Mouse (Mus musculus): Measurements from ENCODE around the gene Sdc4.
A peak's percentile ranks its signal among the peaks of the same experiment; 100 is the strongest.

Gene Sdc4

GRCm38 (mm10) chr2:164402906-164403305, 40.8 kb downstream of the Sdc4 start, which contains the start of gene Rbpjl:
Gene Rbpjl, plus strand, starts transcription at chr2:164403141.
- DNase-seq = peak; percentile 63 to 68

GRCm38 (mm10) chr2:164396911-164397310, 46.8 kb downstream of the Sdc4 start:
- DNase-seq = no peak

GRCm38 (mm10) chr2:164396076-164396475, 47.6 kb downstream of the Sdc4 start:
- DNase-seq = no peak

DNA sequence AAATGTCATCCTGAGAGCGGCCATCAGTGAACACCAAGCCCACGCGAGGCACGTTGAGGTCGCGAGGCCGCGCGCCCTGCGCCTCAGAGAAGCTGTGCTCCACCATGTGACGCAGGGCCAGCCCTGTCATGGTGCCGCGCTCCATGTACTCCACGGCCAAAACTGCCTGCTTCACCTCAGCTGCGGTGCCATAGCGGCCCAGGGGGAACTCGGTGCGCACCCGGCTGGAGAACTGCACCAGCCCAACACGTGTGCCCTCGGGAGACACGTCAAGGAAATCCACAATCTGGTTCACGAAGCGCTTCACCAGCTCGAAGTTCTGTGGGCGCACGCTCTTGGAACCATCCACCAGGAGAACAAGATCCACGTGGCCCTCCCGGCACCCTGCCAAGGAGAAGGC, 50.6 kb downstream of the Sdc4 start:
- DNase-seq = no peak

DNA sequence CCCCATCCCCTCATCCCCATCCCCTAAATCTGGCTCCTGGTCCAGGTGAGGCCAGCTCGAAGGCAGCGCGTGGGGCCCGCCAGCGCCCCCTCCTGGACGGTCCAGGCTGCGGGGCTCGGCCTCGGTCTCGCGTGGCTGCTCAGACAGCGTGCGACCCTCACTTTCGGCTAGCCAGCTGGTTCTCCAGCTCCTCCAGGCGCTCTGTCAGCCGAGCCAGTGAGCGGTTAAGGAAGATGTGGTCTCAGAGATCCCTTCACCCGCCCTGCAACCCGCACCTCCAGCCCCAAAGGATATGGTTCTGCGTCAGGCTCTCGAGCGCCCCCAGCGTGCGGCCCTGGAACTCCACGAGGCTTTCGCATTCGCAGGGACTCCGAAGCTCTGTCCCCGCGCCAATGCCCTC, 54.2 kb downstream of the Sdc4 start:
- peak; percentile 72 to 78 for DNase-seq

- DNase-seq = no peak
Measured at GRCm38 (mm10) chr2:164389020-164389419, 54.7 kb downstream of the Sdc4 start, which contains the start of gene Slpi. Gene Slpi, minus strand, starts transcription at chr2:164389095.

- DNase-seq = peak in 1 of 2 experiments; percentile 22
Measured at GRCm38 (mm10) chr2:164386953-164387352, 56.7 kb downstream of the Sdc4 start.

DNA sequence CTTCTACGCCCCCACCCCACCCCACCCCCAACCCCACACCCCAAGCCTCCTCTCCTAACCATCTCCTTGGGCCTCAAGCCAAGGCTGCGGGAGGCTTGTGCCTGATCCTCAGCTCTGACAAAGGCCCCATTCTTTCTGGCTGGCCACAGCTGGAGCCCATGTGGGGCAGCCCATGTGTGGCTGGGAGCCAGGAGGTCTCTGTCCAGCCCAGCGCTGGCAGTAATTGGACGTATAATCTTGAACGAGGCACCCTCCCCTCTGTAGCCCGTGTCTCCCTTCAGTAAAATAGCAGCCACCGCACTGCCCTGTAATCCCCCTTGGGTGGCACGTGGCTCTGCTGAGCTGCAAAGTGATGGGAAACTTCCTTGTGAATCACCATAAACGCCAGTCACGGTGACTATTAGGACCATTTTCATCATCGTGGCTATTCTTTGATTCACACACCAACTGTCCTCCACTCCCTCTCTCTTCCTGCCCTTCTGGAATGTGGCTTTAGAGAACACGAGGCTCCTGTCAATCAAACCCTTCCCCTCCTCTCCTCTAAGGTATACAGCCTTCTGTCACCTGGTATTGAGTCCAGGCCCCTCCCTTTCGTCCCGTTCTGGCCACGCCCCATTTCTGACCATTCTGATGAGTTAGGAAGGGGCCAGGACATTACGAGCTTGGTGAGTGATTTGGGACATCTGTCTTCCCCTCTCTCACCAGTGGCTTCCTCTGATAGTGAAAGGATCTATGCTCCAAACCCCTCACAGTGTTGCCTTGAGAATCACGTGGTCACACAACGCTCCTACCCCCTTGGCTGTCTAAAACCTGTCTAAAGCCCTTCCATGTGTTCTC, 57.5 kb downstream of the Sdc4 start:
- no peak for DNase-seq

- DNase-seq = no peak
Measured at GRCm38 (mm10) chr2:164383656-164384399, 59.9 kb downstream of the Sdc4 start.

- DNase-seq = no peak
Measured at GRCm38 (mm10) chr2:164382971-164383370, 60.7 kb downstream of the Sdc4 start.

DNA sequence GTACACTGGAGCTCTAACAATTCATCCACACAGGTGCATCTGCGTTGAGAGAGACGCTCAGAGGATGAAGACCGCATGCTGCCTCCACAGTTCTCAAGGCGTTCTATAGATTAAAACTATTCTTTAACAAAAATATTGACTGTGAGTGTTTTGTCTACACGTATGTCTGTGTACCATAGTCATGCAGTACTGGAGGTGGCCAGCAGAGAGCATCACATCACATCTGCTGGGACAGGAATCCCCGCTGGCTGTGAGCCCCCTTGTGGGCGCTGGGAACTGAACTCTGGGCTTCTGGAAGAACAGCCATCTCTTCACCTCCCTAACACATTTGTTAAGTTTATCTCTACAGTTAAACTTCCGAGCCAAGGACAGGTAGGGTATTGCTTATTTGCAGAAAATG, 62.0 kb downstream of the Sdc4 start:
- peak in 1 of 2 experiments; percentile 14 for DNase-seq

DNA sequence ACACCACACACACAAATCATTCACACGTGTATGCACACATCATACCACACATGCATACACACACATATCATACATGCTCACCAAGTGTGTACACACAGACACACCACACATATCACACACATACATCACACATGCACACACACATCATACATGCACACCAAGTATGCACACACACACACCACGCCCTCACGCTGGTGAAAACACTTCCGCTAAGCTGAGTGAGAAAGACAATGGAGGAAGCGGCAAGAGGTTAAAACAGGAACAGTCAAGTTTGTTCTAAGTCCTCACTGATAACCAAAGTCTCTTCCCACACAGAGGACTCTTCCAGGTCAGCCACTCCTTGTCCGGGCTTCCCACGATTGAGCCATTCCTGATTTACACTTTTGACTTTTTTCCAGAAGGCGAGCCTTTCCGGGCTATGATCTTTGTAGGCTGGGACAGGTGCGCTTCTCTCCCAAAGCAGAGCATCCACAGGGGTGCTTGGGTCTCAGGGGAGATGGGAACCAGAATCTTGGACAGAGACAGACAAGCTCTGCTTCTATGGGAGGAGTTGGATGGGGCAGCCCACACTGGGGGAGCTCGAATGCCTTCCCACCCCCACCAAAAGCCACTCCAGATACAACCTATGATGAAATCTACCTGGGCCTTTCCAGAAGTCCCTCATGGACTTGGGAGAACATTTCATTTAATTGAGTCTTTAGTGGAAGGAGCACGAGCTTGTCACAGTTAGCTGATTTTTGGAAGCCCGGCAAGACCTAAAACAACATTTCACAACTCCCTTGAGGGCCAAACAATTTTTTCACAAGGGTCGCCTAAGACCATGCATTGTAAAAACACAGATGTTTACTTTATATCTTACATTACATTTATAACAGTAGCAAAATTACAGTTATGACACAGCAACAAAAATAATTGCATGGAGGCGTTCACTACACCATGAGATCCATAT, 65.9 kb downstream of the Sdc4 start:
- no peak for DNase-seq
